Mouse (Mus musculus) forebrain, embryonic 14.5 days (tissue): ENCODE measurements around the gene Dppa1. TPM values are rescaled to one million over a fixed set of nuclear protein-coding genes. Genes with fewer than 3 reads are reported as not detected.
"Not testable (repeated sequence)": the region's sequence is repeated elsewhere in the genome, so short reads cannot be mapped to it uniquely, and the experiment has no call there.

Source experiments
- ATAC-seq: fragments of 200-750 bp; cut with Nextera tagmentation; 2 replicates; pipeline ENCODE4 v1.8.0; 2017; ENCODE audit warnings: mild to moderate bottlenecking, moderate library complexity
- DNase-seq: peaks from one replicate; pipeline ENCODE4 v3.0.0-alpha.2; 2015; ENCODE audit warnings: low spot score
- H3K27ac ChIP-seq: fragments of 300-500 bp; sonication (generic); 2 replicates; pipeline ENCODE4 v1.5.1; 2014; ENCODE audit warnings: low read depth, mild to moderate bottlenecking, control low read depth, low read length, moderate library complexity
- H3K27me3 ChIP-seq: fragments of 300-500 bp; sonication (generic); replicated peaks from 2 replicates; pipeline ENCODE4 v1.6.1; 2014; ENCODE audit warnings: low read length, control low read depth, mixed read lengths; ENCODE audit not compliant: control insufficient read depth, insufficient read depth
- H3K36me3 ChIP-seq: fragments of 300-500 bp; sonication (generic); 2 replicates; pipeline ENCODE4 v1.6.1; 2014; ENCODE audit warnings: low read length, control low read depth; ENCODE audit not compliant: control insufficient read depth, insufficient read depth
- H3K4me1 ChIP-seq: fragments of 300-500 bp; sonication (generic); 2 replicates; pipeline ENCODE4 v1.6.1; 2014; ENCODE audit warnings: antibody characterized with exemption, low read length, control low read depth; ENCODE audit not compliant: control insufficient read depth, insufficient read depth
- H3K4me2 ChIP-seq: fragments of 300-500 bp; sonication (generic); 2 replicates; pipeline ENCODE4 v1.6.1; 2014; ENCODE audit warnings: mild to moderate bottlenecking, control low read depth, low read length
- H3K4me3 ChIP-seq: fragments of 300-500 bp; sonication (generic); 2 replicates; pipeline ENCODE4 v1.5.1; 2014; ENCODE audit warnings: low read depth, low read length, control low read depth
- H3K9ac ChIP-seq: fragments of 300-500 bp; sonication (generic); 2 replicates; pipeline ENCODE4 v1.6.1; 2014; ENCODE audit warnings: mild to moderate bottlenecking, low read length, control low read depth, moderate library complexity
- H3K9me3 ChIP-seq: fragments of 300-500 bp; sonication (generic); replicated peaks from 2 replicates; pipeline ENCODE4 v1.6.1; 2016; ENCODE audit warnings: low read length, control low read depth, mixed read lengths; ENCODE audit not compliant: control insufficient read depth
- WGBS: fragments of 180-500 bp; shearing (Covaris S2); extraction: QIAGEN DNeasy Blood & Tissue Kit; methylation state at CpG from one replicate; pipeline ENCODE4 v1.1.7; 2014; 5-methylcytosine and 5-hydroxymethylcytosine counted together
- polyA plus RNA-seq: library from polyadenylated mRNA; unstranded; fragments of >200 nt; fragmentation: Nextera tagmentation; extraction: Ambion mirVana; gene quantifications from 2 replicates; pipeline ENCODE4 v1.2.1, GENCODE M21; 2014

Dppa1 gene
- polyA plus RNA-seq, 1 experiment from 2014 or later, result not detected

GRCm38 (mm10) chr11:46635516-46635915 lies 6.5 kb upstream of the Dppa1 start:
- not testable (repeated sequence) for H3K9ac ChIP-seq, ATAC-seq, DNase-seq, H3K36me3 ChIP-seq, H3K27ac ChIP-seq, H3K4me1 ChIP-seq, H3K27me3 ChIP-seq, H3K4me2 ChIP-seq, H3K4me3 ChIP-seq, H3K9me3 ChIP-seq
- 91% methylated on average over 4 of the region's 4 CpGs for WGBS

- Histone ChIP-seq H3K9me3 (no peaks in the 10 kb centered on the region), H3K4me2 (no peak overlapping the region), H3K27me3 (no peaks in the 10 kb centered on the region), H3K4me1 (no peaks in the 10 kb centered on the region), H3K4me3 (no peak overlapping the region), H3K36me3 (no peaks in the 10 kb centered on the region), H3K27ac (no peak overlapping the region), H3K9ac (no peak overlapping the region)
- WGBS, result 41% methylated on average over 3 of the region's 3 CpGs
- DNase-seq (peak; percentile 59), ATAC-seq (peak; percentile 60; the same call in 1 of the 2 replicates)
Observed at GRCm38 (mm10) chr11:46631635-46632034, 2.6 kb upstream of the Dppa1 start.

- no peak for ATAC-seq
- no peaks in the 10 kb centered on the region for H3K36me3 ChIP-seq
Observed at GRCm38 (mm10) chr11:46620414-46621168, 8.5 kb downstream of the Dppa1 start.

GRCm38 (mm10) chr11:46619929-46620328 lies 9.1 kb downstream of the Dppa1 start:
- Histone ChIP-seq H3K27ac (no peak overlapping the region), H3K36me3 (no peaks in the 10 kb centered on the region), H3K9me3 (no peaks in the 10 kb centered on the region), H3K4me2 (no peak overlapping the region), H3K9ac (no peak overlapping the region), H3K4me3 (no peak overlapping the region), H3K4me1 (no peaks in the 10 kb centered on the region), H3K27me3 (no peaks in the 10 kb centered on the region)
- WGBS, result 64% methylated on average over 1 of the region's 1 CpGs
- no peak for ATAC-seq
- DNase-seq, result no peak

More at GRCm38 (mm10) chr11:46620414-46621168, 8.5 kb downstream of the Dppa1 start:
- no peaks in the 10 kb centered on the region for H3K9me3 ChIP-seq
- no peak overlapping the region for H3K4me3 ChIP-seq
- no peak overlapping the region for H3K27ac ChIP-seq
- H3K9ac ChIP-seq, result no peak overlapping the region
- H3K27me3 ChIP-seq, result no peaks in the 10 kb centered on the region
- H3K4me2 ChIP-seq, result no peak overlapping the region
- H3K4me1 ChIP-seq, result no peaks in the 10 kb centered on the region
- DNase-seq, result no peak
- 73% methylated on average over 7 of the region's 7 CpGs for WGBS

- DNase-seq (no peak), ATAC-seq (no peak)
- no peaks in the 10 kb centered on the region for H3K36me3 ChIP-seq
- H3K4me3 ChIP-seq, result no peak overlapping the region
- no peak overlapping the region for H3K4me2 ChIP-seq
- no peaks in the 10 kb centered on the region for H3K9me3 ChIP-seq
- H3K4me1 ChIP-seq, result no peaks in the 10 kb centered on the region
- H3K9ac ChIP-seq, result no peak overlapping the region
- no peaks in the 10 kb centered on the region for H3K27me3 ChIP-seq
- H3K27ac ChIP-seq, result no peak overlapping the region
- WGBS, result 86% methylated on average over 2 of the region's 2 CpGs
Observed at GRCm38 (mm10) chr11:46592416-46592815, 36.6 kb downstream of the Dppa1 start.

GRCm38 (mm10) chr11:46582741-46583140 lies 46.3 kb downstream of the Dppa1 start:
- Histone ChIP-seq H3K4me2 (no peak overlapping the region), H3K4me1 (no peaks in the 10 kb centered on the region), H3K9ac (no peak overlapping the region), H3K27ac (no peak overlapping the region), H3K27me3 (no peaks in the 10 kb centered on the region), H3K36me3 (no peaks in the 10 kb centered on the region), H3K9me3 (no peaks in the 10 kb centered on the region), H3K4me3 (no peak overlapping the region)
- DNase-seq (no peak), ATAC-seq (no peak)
- WGBS, result 87% methylated on average over 5 of the region's 5 CpGs

- Histone ChIP-seq H3K27me3 (no peaks in the 10 kb centered on the region), H3K9ac (no peak overlapping the region), H3K4me2 (no peak overlapping the region), H3K4me1 (no peaks in the 10 kb centered on the region), H3K9me3 (no peaks in the 10 kb centered on the region), H3K27ac (no peak overlapping the region), H3K4me3 (no peak overlapping the region), H3K36me3 (no peaks in the 10 kb centered on the region)
- WGBS, result 83% methylated on average over 3 of the region's 3 CpGs
- DNase-seq, result no peak
- ATAC-seq, result no peak
Observed at GRCm38 (mm10) chr11:46580428-46580827, 48.6 kb downstream of the Dppa1 start.

- Histone ChIP-seq H3K27ac (no peak overlapping the region), H3K36me3 (no peaks in the 10 kb centered on the region), H3K4me2 (no peak overlapping the region), H3K9ac (no peak overlapping the region), H3K4me1 (no peaks in the 10 kb centered on the region), H3K9me3 (no peaks in the 10 kb centered on the region), H3K4me3 (no peak overlapping the region), H3K27me3 (no peaks in the 10 kb centered on the region)
- ATAC-seq, result no peak
- WGBS, result 74% methylated on average over 5 of the region's 5 CpGs
- no peak for DNase-seq
Observed at GRCm38 (mm10) chr11:46578771-46579281, 50.2 kb downstream of the Dppa1 start.

GRCm38 (mm10) chr11:46571327-46571726 lies 57.7 kb downstream of the Dppa1 start, which contains the start of gene BC053393:
TSS of gene BC053393 (plus strand) at chr11:46571536.
- H3K9me3 ChIP-seq, result no peaks in the 10 kb centered on the region
- H3K4me2 ChIP-seq, result no peak within 1 kb of the TSS
- H3K4me3 ChIP-seq, result no peak within 1 kb of the TSS
- H3K9ac ChIP-seq, result no peak within 1 kb of the TSS
- ATAC-seq (no peak), DNase-seq (no peak)
- H3K27ac ChIP-seq, result no peak within 1 kb of the TSS
- no peaks in the 10 kb centered on the region for H3K36me3 ChIP-seq
- H3K27me3 ChIP-seq, result no peaks in the 10 kb centered on the region
- H3K4me1 ChIP-seq, result no peaks in the 10 kb centered on the region
- 86% methylated on average over 1 of the region's 1 CpGs for WGBS
